Mouse (Mus musculus) intestine, embryonic 14.5 days (tissue): ENCODE results near the gene Anks6. TPM values are rescaled to one million over a fixed set of nuclear protein-coding genes. Genes with fewer than 3 reads are reported as not detected.

ENCODE experiments used
- ATAC-seq: fragments of 200-750 bp; cut with Nextera tagmentation; replicated peaks from 2 replicates; pipeline ENCODE4 v1.8.0; 2017; ENCODE audit warnings: low read depth, moderate number of reproducible peaks, moderate TSS enrichment, moderate library complexity; ENCODE audit not compliant: low FRiP score, low TSS enrichment
- DNase-seq: peaks from one replicate; pipeline ENCODE4 v3.0.0-alpha.2; 2018; ENCODE audit warnings: low spot score
- H3K27ac ChIP-seq: fragments of 300-500 bp; sonication (generic); 2 replicates; pipeline ENCODE4 v1.5.1; 2014; ENCODE audit warnings: low read depth, mild to moderate bottlenecking, control low read depth
- H3K27me3 ChIP-seq: fragments of 300-500 bp; sonication (generic); replicated peaks from 2 replicates; pipeline ENCODE4 v1.6.1; 2014; ENCODE audit warnings: low read length, control low read depth; ENCODE audit not compliant: control insufficient read depth, insufficient read depth
- H3K36me3 ChIP-seq: fragments of 300-500 bp; sonication (generic); 2 replicates; pipeline ENCODE4 v1.6.1; 2014; ENCODE audit warnings: low read length, control low read depth; ENCODE audit not compliant: control insufficient read depth, insufficient read depth
- H3K4me1 ChIP-seq: fragments of 300-500 bp; sonication (generic); replicated peaks from 2 replicates; pipeline ENCODE4 v1.6.1; 2014; ENCODE audit warnings: low read length, control low read depth, mixed read lengths; ENCODE audit not compliant: control insufficient read depth, insufficient read depth
- H3K4me2 ChIP-seq: fragments of 300-500 bp; sonication (generic); 2 replicates; pipeline ENCODE4 v1.6.1; 2014; ENCODE audit warnings: low read length
- H3K4me3 ChIP-seq: fragments of 300-500 bp; sonication (generic); 2 replicates; pipeline ENCODE4 v1.5.1; 2014; ENCODE audit warnings: low read depth, low read length, control low read depth, mixed read lengths
- H3K9ac ChIP-seq: fragments of 300-500 bp; sonication (generic); 2 replicates; pipeline ENCODE4 v1.6.1; 2014; ENCODE audit warnings: mild to moderate bottlenecking, low read length
- H3K9me3 ChIP-seq: fragments of 300-500 bp; sonication (generic); 2 replicates; pipeline ENCODE4 v1.6.1; 2016; ENCODE audit warnings: low read length, control low read depth; ENCODE audit not compliant: control insufficient read depth
- WGBS: fragments of 180-500 bp; shearing (Covaris S2); extraction: QIAGEN DNeasy Blood & Tissue Kit; methylation state at CpG from one replicate; pipeline ENCODE4 v1.1.7; 2014; 5-methylcytosine and 5-hydroxymethylcytosine counted together
- polyA plus RNA-seq: library from polyadenylated mRNA; unstranded; fragments of >200 nt; fragmentation: Nextera tagmentation; extraction: Ambion mirVana; gene quantifications from 2 replicates; pipeline ENCODE4 v1.2.1, GENCODE M21; 2014

The Anks6 gene
- polyA plus RNA-seq, 1 experiment from 2014 or later: 4.2 TPM

DNA sequence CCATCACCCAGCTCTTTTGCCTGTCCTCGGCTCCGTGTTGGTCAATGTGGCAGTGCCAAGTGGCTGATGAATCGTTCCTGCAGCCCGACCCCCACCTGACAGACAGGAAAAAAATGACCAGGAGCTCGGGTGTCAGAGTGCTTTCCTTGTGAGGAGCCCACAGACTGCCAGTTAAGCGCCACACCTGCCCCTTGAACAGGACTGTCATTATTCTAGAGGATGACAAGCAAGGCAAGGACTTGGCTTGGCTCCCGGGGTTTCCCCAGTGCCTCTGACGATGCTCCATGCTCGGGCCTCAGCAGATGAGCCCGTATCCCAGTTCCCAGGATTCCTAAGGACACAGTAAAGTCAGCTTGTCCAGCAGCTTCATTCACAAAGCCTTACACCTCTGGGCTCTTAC is 44.8 kb downstream of the Anks6 start:
- DNase-seq (no peak), ATAC-seq (no peak)
- WGBS: 53% methylated on average over 10 of the region's 10 CpGs
- no peak overlapping the region for H3K4me3 ChIP-seq
- H3K36me3 ChIP-seq: peaks cover 7% of the 10 kb centered on the region; the same call in 1 of the 2 replicates
- H3K9me3 ChIP-seq: no peaks in the 10 kb centered on the region
- H3K9ac ChIP-seq: no peak overlapping the region
- H3K4me2 ChIP-seq: no peak overlapping the region
- H3K4me1 ChIP-seq: peaks cover 11% of the 10 kb centered on the region; the same call in 1 of the 2 replicates
- H3K27me3 ChIP-seq: no peaks in the 10 kb centered on the region
- H3K27ac ChIP-seq: no peak overlapping the region

DNA sequence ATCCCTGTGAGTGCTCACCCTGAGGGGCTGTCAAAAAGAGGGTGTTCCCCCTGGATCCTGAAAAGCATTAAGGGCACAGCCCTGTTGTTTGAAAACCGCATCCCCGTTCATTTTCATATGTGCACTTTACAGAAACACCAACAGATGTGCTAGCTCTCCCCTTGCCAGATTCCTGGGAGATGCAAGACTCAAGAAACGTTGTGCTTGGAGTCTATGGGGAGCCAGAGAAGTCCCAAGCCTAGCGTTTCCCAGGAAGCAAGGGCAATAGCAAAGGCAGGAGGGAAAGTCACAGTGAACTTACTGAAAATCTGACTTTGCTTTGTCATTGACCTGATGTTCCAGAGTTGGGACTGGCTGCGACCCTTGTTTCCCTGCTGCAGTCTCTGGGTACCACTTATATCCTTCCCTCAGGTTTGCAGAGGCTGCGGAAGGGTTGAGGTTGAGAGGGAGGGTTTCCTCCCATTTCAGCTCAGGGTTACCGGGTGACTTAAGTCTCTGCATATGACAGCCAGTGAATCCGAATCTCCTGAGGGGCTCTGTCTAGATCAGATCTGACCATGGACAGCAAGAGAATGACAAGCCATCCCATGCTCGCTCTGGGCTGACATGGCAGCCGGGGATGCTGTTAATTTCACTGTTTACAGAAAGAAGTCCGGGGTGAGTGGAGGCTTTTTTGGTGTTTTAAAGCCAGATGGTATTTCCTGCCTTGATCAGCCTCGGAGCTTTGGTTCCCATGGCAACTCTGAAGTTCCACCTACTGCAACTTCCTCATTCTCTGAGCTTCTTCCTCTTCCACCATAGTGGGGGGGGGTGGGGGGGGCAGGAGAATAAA is 46.6 kb downstream of the Anks6 start:
- no peaks in the 10 kb centered on the region for H3K9me3 ChIP-seq
- DNase-seq (no peak), ATAC-seq (no peak)
- H3K4me3 ChIP-seq: no peak overlapping the region
- WGBS: 36% methylated on average over 12 of the region's 12 CpGs
- no peak overlapping the region for H3K9ac ChIP-seq
- no peaks in the 10 kb centered on the region for H3K27me3 ChIP-seq
- H3K4me1 ChIP-seq: peaks cover 11% of the 10 kb centered on the region; the same call in 1 of the 2 replicates
- no peak overlapping the region for H3K27ac ChIP-seq
- peak overlapping the region; percentile 21; the same call in 1 of the 2 replicates for H3K4me2 ChIP-seq
- H3K36me3 ChIP-seq: no peaks in the 10 kb centered on the region

DNA sequence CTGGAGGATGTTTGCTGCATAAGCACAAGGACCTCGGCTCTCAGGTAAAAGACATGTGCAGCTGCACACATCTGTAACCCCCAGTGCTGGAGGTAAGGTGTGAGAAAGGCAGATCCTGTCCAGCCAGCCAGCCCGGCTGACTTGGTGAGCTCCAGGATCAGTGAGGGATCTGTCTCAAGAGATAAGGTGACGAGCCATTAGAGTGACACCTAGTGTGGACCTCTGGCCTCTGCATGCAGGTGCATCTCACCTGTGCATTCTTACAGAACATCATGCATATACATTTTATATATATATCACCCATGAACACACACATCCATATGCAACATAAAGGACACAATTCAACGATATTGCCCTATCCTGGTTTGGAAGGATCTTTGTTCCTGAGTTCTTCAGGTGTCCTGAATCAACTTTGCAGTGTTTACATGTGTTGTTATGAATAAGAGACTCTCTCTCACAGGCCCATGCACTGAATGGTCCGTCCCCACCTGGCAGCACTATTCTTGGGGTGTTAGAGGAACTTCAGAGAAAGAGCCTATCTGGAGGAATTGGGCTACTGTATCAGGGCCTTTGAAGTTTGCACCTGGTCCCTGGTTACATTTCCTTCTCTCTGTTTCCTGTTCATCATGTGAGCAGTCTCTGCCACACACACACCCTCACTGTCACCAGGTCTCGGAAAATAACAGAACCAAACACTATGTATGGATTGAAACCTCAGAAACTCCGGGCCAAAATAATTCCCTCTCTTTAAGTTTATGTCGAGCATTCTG is 56.4 kb downstream of the Anks6 start:
- H3K9ac ChIP-seq: no peak overlapping the region
- 59% methylated on average over 8 of the region's 8 CpGs for WGBS
- no peak overlapping the region for H3K4me3 ChIP-seq
- H3K9me3 ChIP-seq: no peaks in the 10 kb centered on the region
- DNase-seq: no peak
- no peak for ATAC-seq
- no peak overlapping the region for H3K4me2 ChIP-seq
- H3K36me3 ChIP-seq: no peaks in the 10 kb centered on the region
- no peak overlapping the region for H3K27ac ChIP-seq
- H3K4me1 ChIP-seq: no peaks in the 10 kb centered on the region
- no peaks in the 10 kb centered on the region for H3K27me3 ChIP-seq

DNA sequence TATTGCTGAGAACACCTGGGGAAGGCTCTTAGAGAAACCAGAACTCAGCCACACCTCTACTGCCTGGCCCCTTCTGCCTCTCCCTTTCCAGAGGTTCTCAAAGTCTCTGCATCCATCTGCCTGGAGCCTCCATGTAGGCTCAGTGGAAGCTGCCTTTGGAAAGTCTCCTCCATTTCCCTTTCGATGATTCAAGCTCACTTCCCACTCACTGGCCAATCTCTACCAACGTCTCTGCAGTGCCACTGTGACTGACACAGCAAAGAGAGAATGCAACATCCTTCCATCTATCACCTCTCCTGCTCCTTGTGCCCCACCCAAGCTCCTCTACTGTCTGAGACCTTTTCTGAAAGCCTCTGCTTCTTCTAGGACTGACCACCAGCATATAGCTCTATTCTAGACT is 59.3 kb downstream of the Anks6 start:
- H3K27me3 ChIP-seq: peaks cover 14% of the 10 kb centered on the region
- ATAC-seq: no peak
- H3K9ac ChIP-seq: no peak overlapping the region
- H3K9me3 ChIP-seq: no peaks in the 10 kb centered on the region
- no peak overlapping the region for H3K27ac ChIP-seq
- 71% methylated on average over 2 of the region's 2 CpGs for WGBS
- no peak overlapping the region for H3K4me3 ChIP-seq
- DNase-seq: no peak
- H3K36me3 ChIP-seq: no peaks in the 10 kb centered on the region
- H3K4me1 ChIP-seq: no peaks in the 10 kb centered on the region
- no peak overlapping the region for H3K4me2 ChIP-seq

DNA sequence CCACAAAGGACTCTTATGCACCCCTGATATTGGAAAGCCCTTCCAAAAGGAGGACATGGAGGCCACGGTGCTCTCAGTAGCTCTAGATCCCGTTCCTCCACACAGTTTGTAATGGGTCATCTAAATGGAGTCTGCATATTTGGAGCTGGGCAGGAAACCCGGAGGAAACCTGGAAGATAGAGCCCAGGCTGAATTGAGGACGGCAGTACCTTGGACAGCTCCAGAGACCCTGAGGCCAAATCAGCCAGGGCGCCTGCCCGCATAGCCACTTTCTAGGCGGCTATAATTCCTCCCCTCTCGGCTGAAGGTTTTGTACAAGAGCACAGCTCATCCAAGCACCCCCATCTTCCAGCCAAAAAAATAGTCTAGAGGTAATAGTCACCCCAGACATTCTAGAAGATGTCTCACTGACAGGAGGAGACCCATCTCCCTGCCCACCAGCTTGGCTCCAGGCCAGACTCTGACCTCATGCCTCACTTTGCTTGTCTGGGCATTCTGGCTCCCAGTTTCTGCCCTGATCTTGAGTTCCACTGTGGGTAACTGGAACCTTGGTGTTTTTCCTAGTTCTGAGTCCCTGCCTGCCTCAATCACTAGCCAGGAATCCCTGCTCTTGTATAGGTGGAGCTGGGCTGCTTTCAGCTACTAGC is 64.3 kb downstream of the Anks6 start:
- Histone ChIP-seq H3K4me2 (no peak overlapping the region), H3K9me3 (no peaks in the 10 kb centered on the region), H3K27me3 (peaks cover 63% of the 10 kb centered on the region), H3K36me3 (no peaks in the 10 kb centered on the region), H3K9ac (no peak overlapping the region), H3K4me3 (no peak overlapping the region), H3K4me1 (peaks cover 6% of the 10 kb centered on the region; the same call in 1 of the 2 replicates), H3K27ac (no peak overlapping the region)
- peak; percentile 89 for DNase-seq
- no peak for ATAC-seq
- 2% methylated on average over 8 of the region's 8 CpGs for WGBS

DNA sequence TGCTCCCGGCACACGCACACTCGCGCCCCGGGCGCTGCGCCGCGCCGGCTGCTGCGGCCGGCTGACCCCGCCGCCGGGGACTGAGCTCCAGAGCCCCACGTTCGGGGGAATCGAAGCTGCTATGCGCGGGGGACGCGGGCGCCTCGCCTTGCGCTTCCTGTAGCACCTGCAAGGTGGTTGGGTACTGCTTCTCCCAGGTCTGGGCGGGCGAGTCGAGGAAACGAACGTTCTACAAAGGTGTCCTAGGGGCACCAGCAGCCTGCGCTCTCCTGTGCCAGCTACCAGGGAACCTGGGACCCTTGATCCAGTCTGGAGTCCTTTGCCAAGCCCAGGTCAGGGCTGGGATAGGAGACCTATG is 65.3 kb downstream of the Anks6 start:
- no peak for DNase-seq
- H3K4me2 ChIP-seq: peak overlapping the region; percentile 78
- under 1% methylated on average over 30 of the region's 31 CpGs for WGBS

DNA sequence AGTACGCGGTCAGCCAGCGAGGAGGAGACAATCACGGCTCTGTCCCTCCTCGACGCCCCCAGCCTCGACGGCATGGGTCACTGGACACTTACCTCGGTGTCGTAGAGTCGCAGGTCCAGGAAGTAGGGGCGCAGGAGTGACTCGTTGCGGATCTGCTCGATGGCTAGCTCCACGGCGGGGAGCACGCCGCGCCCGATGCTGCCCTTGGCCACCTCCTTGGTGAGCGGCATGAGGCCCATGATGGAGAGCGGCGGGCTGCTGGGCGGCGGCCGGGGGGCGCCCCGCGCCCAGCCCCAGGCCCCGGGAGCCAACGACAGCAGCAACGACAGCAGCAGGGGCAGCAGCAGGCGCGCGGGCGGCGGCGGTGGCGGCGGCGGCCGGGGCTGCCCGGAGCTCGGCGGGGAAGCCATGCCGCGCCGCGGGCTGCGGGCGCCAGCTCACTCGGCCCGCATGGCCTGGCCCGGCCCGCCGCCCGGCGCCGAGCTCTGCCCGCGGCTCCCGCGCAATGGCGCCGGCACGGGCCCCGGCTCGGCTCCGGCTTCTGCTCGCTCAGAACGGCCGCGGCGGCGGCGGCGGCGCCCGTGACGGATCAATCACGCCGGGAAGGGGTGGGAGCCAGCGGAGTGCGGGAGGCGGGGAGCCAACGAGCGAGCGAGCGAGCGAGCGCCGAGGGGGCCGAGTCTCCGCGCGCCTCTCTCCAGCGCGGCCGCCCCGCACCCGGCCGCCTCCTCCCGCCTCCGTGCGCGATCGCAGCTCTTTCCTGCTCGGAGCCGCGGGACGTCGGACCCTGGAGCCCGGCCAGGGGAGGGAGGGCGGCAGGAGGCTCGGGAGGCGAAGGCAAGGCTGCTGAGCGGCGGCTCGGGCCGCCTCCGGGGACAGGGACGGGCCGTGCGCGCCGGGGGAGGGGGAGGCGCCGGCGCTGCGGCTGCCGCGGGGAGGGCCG is 65.9 kb downstream of the Anks6 start, which contains the start of gene Gabbr2:
Gabbr2 (minus strand) TSS at position 858 of the 943 bp plus-strand sequence.
- WGBS: under 1% methylated on average over 107 of the region's 134 CpGs
- H3K9ac ChIP-seq: no peak within 1 kb of the TSS
- H3K27ac ChIP-seq: no peak within 1 kb of the TSS

More for the DNA sequence above, 65.3 kb downstream of the Anks6 start:
- no peaks in the 10 kb centered on the region for H3K9me3 ChIP-seq
- peaks cover 6% of the 10 kb centered on the region; the same call in 1 of the 2 replicates for H3K4me1 ChIP-seq
- no peak overlapping the region for H3K9ac ChIP-seq
- H3K4me3 ChIP-seq: peak overlapping the region; percentile 45
- H3K27ac ChIP-seq: no peak overlapping the region
- no peak for ATAC-seq
- peaks cover 69% of the 10 kb centered on the region for H3K27me3 ChIP-seq
- no peaks in the 10 kb centered on the region for H3K36me3 ChIP-seq

More for the DNA sequence above, 65.9 kb downstream of the Anks6 start, which contains the start of gene Gabbr2:
- Histone ChIP-seq H3K36me3 (no peaks in the 10 kb centered on the region), H3K4me3 (peak within 1 kb of the TSS; percentile 45), H3K4me2 (peak within 1 kb of the TSS; percentile 78), H3K27me3 (peaks cover 72% of the 10 kb centered on the region), H3K4me1 (peaks cover 6% of the 10 kb centered on the region; the same call in 1 of the 2 replicates), H3K9me3 (no peaks in the 10 kb centered on the region)
- ATAC-seq (no peak), DNase-seq (no peak)
